Mouse (Mus musculus): ENCODE data around the gene 4932415D10Rik. TPM values are rescaled to one million over a fixed set of nuclear protein-coding genes. Genes with fewer than 3 reads are reported as not detected.

4932415D10Rik gene
- polyA plus RNA-seq, 2 experiments = not detected

GRCm38 (mm10) chr10:82320134-82320533 lies 3.8 kb upstream of the 4932415D10Rik start:
- no peak overlapping the region for H3K4me3 ChIP-seq (replicated peaks; ENCODE audit: low read length)
- H3K36me3 ChIP-seq (ENCODE audit: control insufficient read depth, insufficient read depth, low read length) = no peaks in the 10 kb centered on the region
- ATAC-seq (ENCODE audit: low FRiP score, low read depth) (no peak), DNase-seq (ENCODE audit: low spot score) (no peak)
- 69% methylated on average over 3 of the region's 3 CpGs for WGBS
- TF ChIP-seq POLR2A (IDR thresholded peaks at IDR 0.05; ENCODE audit: borderline replicate concordance, extremely low read depth, insufficient read depth, insufficient read length) = no peak
- no peaks in the 10 kb centered on the region for H3K9me3 ChIP-seq (ENCODE audit: control insufficient read depth, low read length)
- no peak overlapping the region for H3K9ac ChIP-seq (ENCODE audit: low read depth, low read length, severe bottlenecking)
- no peak overlapping the region for H3K4me2 ChIP-seq (replicated peaks; ENCODE audit: low read depth, low read length, severe bottlenecking)
- no peak overlapping the region for H3K27ac ChIP-seq (replicated peaks; ENCODE audit: low read depth, low read length)
- no peaks in the 10 kb centered on the region for H3K4me1 ChIP-seq (ENCODE audit: control insufficient read depth, insufficient read depth, low read length)
- H3K27me3 ChIP-seq (ENCODE audit: control insufficient read depth, insufficient read depth, low read length) = no peaks in the 10 kb centered on the region

GRCm38 (mm10) chr10:82296440-82296839 lies 19.9 kb downstream of the 4932415D10Rik start:
- no peaks in the 10 kb centered on the region for H3K36me3 ChIP-seq (ENCODE audit: control insufficient read depth, insufficient read depth, low read length)
- TF ChIP-seq POLR2A (IDR thresholded peaks at IDR 0.05; ENCODE audit: borderline replicate concordance, extremely low read depth, insufficient read depth, insufficient read length) = no peak
- H3K4me3 ChIP-seq (replicated peaks; ENCODE audit: low read length) = no peak overlapping the region
- H3K4me1 ChIP-seq (ENCODE audit: control insufficient read depth, insufficient read depth, low read length) = no peaks in the 10 kb centered on the region
- H3K9ac ChIP-seq (ENCODE audit: low read depth, low read length, severe bottlenecking) = no peak overlapping the region
- no peak overlapping the region for H3K4me2 ChIP-seq (replicated peaks; ENCODE audit: low read depth, low read length, severe bottlenecking)
- H3K9me3 ChIP-seq (ENCODE audit: control insufficient read depth, low read length) = no peaks in the 10 kb centered on the region; the same call in 1 of the 2 replicates
- H3K27ac ChIP-seq (replicated peaks; ENCODE audit: low read depth, low read length) = no peak overlapping the region
- no peak for ATAC-seq (ENCODE audit: low FRiP score, low read depth)
- no peaks in the 10 kb centered on the region for H3K27me3 ChIP-seq (ENCODE audit: control insufficient read depth, insufficient read depth, low read length)
- DNase-seq (ENCODE audit: low spot score) = no peak
- WGBS = 57% methylated on average over 2 of the region's 2 CpGs

GRCm38 (mm10) chr10:82257331-82257730 lies 59.1 kb downstream of the 4932415D10Rik start:
- no peak for TF ChIP-seq POLR2A (IDR thresholded peaks at IDR 0.05; ENCODE audit: borderline replicate concordance, extremely low read depth, insufficient read depth, insufficient read length)
- WGBS = 84% methylated on average over 2 of the region's 2 CpGs

GRCm38 (mm10) chr10:82245021-82245420 lies 71.4 kb downstream of the 4932415D10Rik start:
- no peak for ATAC-seq (ENCODE audit: low FRiP score, low read depth)
- H3K4me2 ChIP-seq (replicated peaks; ENCODE audit: low read depth, low read length, severe bottlenecking) = no peak overlapping the region
- no peak for TF ChIP-seq POLR2A (IDR thresholded peaks at IDR 0.05; ENCODE audit: borderline replicate concordance, extremely low read depth, insufficient read depth, insufficient read length)
- H3K4me1 ChIP-seq (ENCODE audit: control insufficient read depth, insufficient read depth, low read length) = peaks cover 3% of the 10 kb centered on the region; the same call in 1 of the 2 replicates
- H3K9me3 ChIP-seq (ENCODE audit: control insufficient read depth, low read length) = no peaks in the 10 kb centered on the region
- H3K36me3 ChIP-seq (ENCODE audit: control insufficient read depth, insufficient read depth, low read length) = no peaks in the 10 kb centered on the region
- no peak overlapping the region for H3K4me3 ChIP-seq (replicated peaks; ENCODE audit: low read length)
- no peaks in the 10 kb centered on the region for H3K27me3 ChIP-seq (ENCODE audit: control insufficient read depth, insufficient read depth, low read length)
- H3K27ac ChIP-seq (replicated peaks; ENCODE audit: low read depth, low read length) = no peak overlapping the region
- no peak for DNase-seq (ENCODE audit: low spot score)
- H3K9ac ChIP-seq (ENCODE audit: low read depth, low read length, severe bottlenecking) = no peak overlapping the region

More at GRCm38 (mm10) chr10:82257331-82257730, 59.1 kb downstream of the 4932415D10Rik start:
- ATAC-seq (ENCODE audit: low FRiP score, low read depth) = no peak
- H3K9me3 ChIP-seq (ENCODE audit: control insufficient read depth, low read length) = no peaks in the 10 kb centered on the region; the same call in 1 of the 2 replicates
- H3K36me3 ChIP-seq (ENCODE audit: control insufficient read depth, insufficient read depth, low read length) = no peaks in the 10 kb centered on the region
- no peak overlapping the region for H3K27ac ChIP-seq (replicated peaks; ENCODE audit: low read depth, low read length)
- no peak overlapping the region for H3K4me3 ChIP-seq (replicated peaks; ENCODE audit: low read length)
- no peak overlapping the region for H3K9ac ChIP-seq (ENCODE audit: low read depth, low read length, severe bottlenecking)
- no peak overlapping the region for H3K4me2 ChIP-seq (replicated peaks; ENCODE audit: low read depth, low read length, severe bottlenecking)
- H3K27me3 ChIP-seq (ENCODE audit: control insufficient read depth, insufficient read depth, low read length) = no peaks in the 10 kb centered on the region
- no peak for DNase-seq (ENCODE audit: low spot score)
- no peaks in the 10 kb centered on the region for H3K4me1 ChIP-seq (ENCODE audit: control insufficient read depth, insufficient read depth, low read length)

GRCm38 (mm10) chr10:82241401-82241788 lies 75.0 kb downstream of the 4932415D10Rik start:
- Histone ChIP-seq H3K27ac (replicated peaks; ENCODE audit: low read depth, low read length) (0 out of 2 replicates have a peak overlapping the region, but pooled peaks have one; percentile 30), H3K4me1 (ENCODE audit: control insufficient read depth, insufficient read depth, low read length) (peaks cover 3% of the 10 kb centered on the region; the same call in 1 of the 2 replicates), H3K4me2 (replicated peaks; ENCODE audit: low read depth, low read length, severe bottlenecking) (peak overlapping the region; percentile 57), H3K9me3 (ENCODE audit: control insufficient read depth, low read length) (peaks cover 6% of the 10 kb centered on the region; the same call in 1 of the 2 replicates), H3K36me3 (ENCODE audit: control insufficient read depth, insufficient read depth, low read length) (peaks cover 5% of the 10 kb centered on the region), H3K27me3 (ENCODE audit: control insufficient read depth, insufficient read depth, low read length) (no peaks in the 10 kb centered on the region), H3K9ac (ENCODE audit: low read depth, low read length, severe bottlenecking) (peak overlapping the region; percentile 77), H3K4me3 (replicated peaks; ENCODE audit: low read length) (peak overlapping the region; percentile 83)
- DNase-seq (ENCODE audit: low spot score) = peak; percentile 3
- TF ChIP-seq POLR2A (IDR thresholded peaks at IDR 0.05; ENCODE audit: borderline replicate concordance, extremely low read depth, insufficient read depth, insufficient read length) = no peak
- ATAC-seq (ENCODE audit: low FRiP score, low read depth) = peak; percentile 31; the same call in 1 of the 2 replicates
- 64% methylated on average over 5 of the region's 5 CpGs for WGBS

All from limb, embryonic 14.5 days (tissue).